Mouse (Mus musculus): ENCODE measurements around the gene Ddr1. TPM values are rescaled to one million over a fixed set of nuclear protein-coding genes. Genes with fewer than 3 reads are reported as not detected.
A peak's percentile ranks its signal among the peaks of the same experiment; 100 is the strongest.

Gene Ddr1
- polyA plus RNA-seq, 1 experiment from 2014 or later = 75.8 TPM

DNA sequence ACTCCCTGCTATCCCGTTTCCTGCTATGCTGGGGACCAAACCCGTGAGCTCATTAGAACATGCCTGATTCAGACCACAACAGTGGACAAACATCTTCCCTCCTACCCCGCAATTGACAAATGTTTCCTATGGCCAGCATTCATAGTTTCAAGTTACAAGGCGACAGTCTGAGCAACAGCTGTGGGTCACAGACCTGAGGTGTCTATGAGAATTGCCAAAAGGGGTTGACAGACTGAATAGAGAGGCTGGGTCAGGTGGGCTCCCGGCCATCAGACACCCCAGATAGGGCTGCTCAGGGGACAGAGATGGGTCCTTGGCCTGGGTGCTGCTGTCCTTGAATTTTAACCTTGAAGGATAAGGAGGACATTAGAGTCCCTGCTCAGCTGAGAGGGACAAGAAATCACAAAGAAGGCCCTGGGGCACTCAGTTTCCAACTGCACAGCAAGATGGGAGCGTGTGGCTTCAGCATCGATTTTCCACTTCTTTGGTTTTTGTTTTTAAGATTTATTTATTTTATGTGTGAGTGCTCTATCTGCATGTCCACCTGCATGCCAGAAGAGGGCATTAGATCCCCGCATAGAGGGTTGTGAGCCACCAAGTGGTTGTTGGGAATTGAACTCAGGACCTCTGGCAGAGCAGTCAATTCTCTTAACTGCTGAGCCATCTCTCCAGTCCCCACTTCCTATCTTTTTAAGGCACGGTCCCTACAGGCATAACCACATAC lies 15.4 kb upstream of the Ddr1 start:
- peak; percentile 75 for ATAC-seq (ENCODE audit: insufficient number of reproducible peaks, insufficient read depth, low FRiP score, low read depth)
- Histone ChIP-seq H3K27me3 (ENCODE audit: control insufficient read depth, insufficient read depth, low read length) (no peaks in the 10 kb centered on the region), H3K4me3 (ENCODE audit: control insufficient read depth in 1 of 2, insufficient read depth in 1 of 2, low read depth in 1 of 2, low read length in 2 of 2) (no peak overlapping the region), H3K36me3 (ENCODE audit: control insufficient read depth, insufficient read depth, low read length) (no peaks in the 10 kb centered on the region), H3K9ac (ENCODE audit: low read length) (peak overlapping the region; percentile 44; the same call in 1 of the 2 replicates), H3K27ac (replicated peaks in 1 of 2; ENCODE audit: control insufficient read depth in 1 of 2, insufficient read depth in 1 of 2, low read depth in 2 of 2, low read length in 2 of 2) (peak overlapping the region; percentile 96 to 97), H3K4me1 (ENCODE audit: control insufficient read depth in 2 of 2, insufficient read depth in 2 of 2, low read length in 2 of 2) (peaks cover 33 to 43% of the 10 kb centered on the region in 2 experiments), H3K4me2 (ENCODE audit: low read length) (peak overlapping the region; percentile 45; the same call in 1 of the 2 replicates), H3K9me3 (ENCODE audit: control insufficient read depth, low read length) (no peaks in the 10 kb centered on the region)
- WGBS = 18% methylated on average over 9 of the region's 9 CpGs

DNA sequence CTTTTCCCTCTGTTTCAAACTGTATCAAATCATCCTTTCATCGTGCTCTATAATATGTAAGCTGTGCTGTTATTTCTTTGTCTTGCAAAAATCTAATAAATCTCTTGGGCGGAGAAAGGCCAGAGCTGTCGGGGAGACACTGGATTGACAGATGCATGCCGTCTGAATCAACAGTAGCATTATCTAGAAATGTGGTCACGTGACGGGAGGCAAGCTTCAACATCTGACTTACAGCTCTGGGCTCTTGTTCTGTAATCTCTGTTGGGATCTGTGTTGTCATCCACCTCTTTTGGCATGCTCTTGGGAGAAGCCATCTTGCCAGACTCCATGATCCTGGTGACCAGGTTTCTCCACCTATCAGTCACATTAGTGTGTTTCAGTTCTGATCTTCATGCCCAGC lies 12.7 kb upstream of the Ddr1 start:
- H3K36me3 ChIP-seq (ENCODE audit: control insufficient read depth, insufficient read depth, low read length) = no peaks in the 10 kb centered on the region
- H3K27me3 ChIP-seq (ENCODE audit: control insufficient read depth, insufficient read depth, low read length) = no peaks in the 10 kb centered on the region
- no peak for ATAC-seq (ENCODE audit: insufficient number of reproducible peaks, insufficient read depth, low FRiP score, low read depth)
- WGBS = 81% methylated on average over 6 of the region's 6 CpGs
- H3K4me3 ChIP-seq (ENCODE audit: control insufficient read depth in 1 of 2, insufficient read depth in 1 of 2, low read depth in 1 of 2, low read length in 2 of 2) = no peak overlapping the region
- H3K4me1 ChIP-seq (ENCODE audit: control insufficient read depth in 2 of 2, insufficient read depth in 2 of 2, low read length in 2 of 2) = peaks cover 32 to 34% of the 10 kb centered on the region in 2 experiments
- no peak overlapping the region for H3K4me2 ChIP-seq (ENCODE audit: low read length)
- no peak overlapping the region for H3K27ac ChIP-seq (replicated peaks in 1 of 2; ENCODE audit: control insufficient read depth in 1 of 2, insufficient read depth in 1 of 2, low read depth in 2 of 2, low read length in 2 of 2)
- no peak overlapping the region for H3K9ac ChIP-seq (ENCODE audit: low read length)
- no peaks in the 10 kb centered on the region for H3K9me3 ChIP-seq (ENCODE audit: control insufficient read depth, low read length)

DNA sequence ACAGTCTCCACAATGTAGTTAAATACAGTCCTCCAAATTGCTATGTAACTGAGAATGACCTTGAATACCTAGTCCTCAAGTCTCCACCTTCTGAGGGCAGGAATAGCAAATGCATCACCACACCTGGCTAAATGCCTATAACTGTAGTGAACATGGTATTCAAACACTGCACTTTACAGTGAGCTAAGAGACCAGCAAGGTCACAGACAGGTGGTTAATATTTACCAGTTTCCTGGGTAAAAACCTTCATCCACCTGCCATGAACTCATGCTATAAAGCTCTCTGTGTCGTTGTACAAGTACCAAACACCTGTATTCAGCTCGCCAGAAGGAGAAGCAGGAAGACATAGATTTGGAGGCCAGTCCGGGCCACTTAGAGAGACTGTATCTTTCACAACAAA lies 11.7 kb upstream of the Ddr1 start:
- Histone ChIP-seq H3K9me3 (ENCODE audit: control insufficient read depth, low read length) (no peaks in the 10 kb centered on the region), H3K4me3 (ENCODE audit: control insufficient read depth in 1 of 2, insufficient read depth in 1 of 2, low read depth in 1 of 2, low read length in 2 of 2) (no peak overlapping the region), H3K9ac (ENCODE audit: low read length) (no peak overlapping the region), H3K36me3 (ENCODE audit: control insufficient read depth, insufficient read depth, low read length) (no peaks in the 10 kb centered on the region), H3K4me1 (ENCODE audit: control insufficient read depth in 2 of 2, insufficient read depth in 2 of 2, low read length in 2 of 2) (peaks cover 28 to 29% of the 10 kb centered on the region in 2 experiments), H3K27me3 (ENCODE audit: control insufficient read depth, insufficient read depth, low read length) (no peaks in the 10 kb centered on the region), H3K4me2 (ENCODE audit: low read length) (no peak overlapping the region), H3K27ac (replicated peaks in 1 of 2; ENCODE audit: control insufficient read depth in 1 of 2, insufficient read depth in 1 of 2, low read depth in 2 of 2, low read length in 2 of 2) (no peak overlapping the region)
- ATAC-seq (ENCODE audit: insufficient number of reproducible peaks, insufficient read depth, low FRiP score, low read depth) = no peak
- 92% methylated on average over 3 of the region's 3 CpGs for WGBS

DNA sequence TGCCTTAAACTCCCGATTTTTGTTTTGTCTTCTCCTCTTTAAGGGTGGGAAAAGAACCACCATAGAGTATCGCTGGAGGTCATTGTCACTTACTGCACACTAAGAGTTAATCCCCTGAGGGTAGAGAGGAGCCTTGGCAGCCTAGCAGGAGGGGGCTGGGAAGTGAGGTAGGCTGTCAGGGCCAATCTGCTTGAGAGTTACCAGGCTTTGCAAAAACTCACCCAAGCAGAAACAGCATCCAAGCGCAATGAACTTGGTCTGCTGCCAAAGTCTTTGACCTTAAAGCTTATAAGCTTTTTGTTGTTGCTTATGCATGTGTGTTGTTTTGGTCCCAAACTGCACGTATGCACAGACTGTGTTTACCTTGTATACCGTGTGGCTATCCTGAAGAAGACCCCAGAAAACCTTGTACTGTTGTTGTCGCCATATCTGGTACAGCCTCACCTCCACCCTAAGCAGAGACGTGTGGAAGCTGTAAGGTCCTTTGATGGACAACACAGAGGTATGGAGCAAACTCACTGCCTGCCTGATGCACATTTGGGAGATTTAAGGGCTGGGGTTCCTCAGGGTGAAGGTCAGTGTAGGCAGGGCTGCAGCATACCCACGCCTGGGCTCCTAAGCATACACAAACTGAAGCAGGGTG lies 6.4 kb upstream of the Ddr1 start:
- peaks cover 29 to 38% of the 10 kb centered on the region in 2 experiments for H3K4me1 ChIP-seq (ENCODE audit: control insufficient read depth in 2 of 2, insufficient read depth in 2 of 2, low read length in 2 of 2)
- peak; percentile 83 for ATAC-seq (ENCODE audit: insufficient number of reproducible peaks, insufficient read depth, low FRiP score, low read depth)
- peak overlapping the region; percentile 83 to 88 for H3K27ac ChIP-seq (replicated peaks in 1 of 2; ENCODE audit: control insufficient read depth in 1 of 2, insufficient read depth in 1 of 2, low read depth in 2 of 2, low read length in 2 of 2)
- H3K9ac ChIP-seq (ENCODE audit: low read length) = peak overlapping the region; percentile 34; the same call in 1 of the 2 replicates
- WGBS = 17% methylated on average over 8 of the region's 8 CpGs
- H3K4me3 ChIP-seq (ENCODE audit: control insufficient read depth in 1 of 2, insufficient read depth in 1 of 2, low read depth in 1 of 2, low read length in 2 of 2) = no peak overlapping the region
- no peaks in the 10 kb centered on the region for H3K9me3 ChIP-seq (ENCODE audit: control insufficient read depth, low read length)
- no peaks in the 10 kb centered on the region for H3K27me3 ChIP-seq (ENCODE audit: control insufficient read depth, insufficient read depth, low read length)
- H3K36me3 ChIP-seq (ENCODE audit: control insufficient read depth, insufficient read depth, low read length) = no peaks in the 10 kb centered on the region
- peak overlapping the region; percentile 29 for H3K4me2 ChIP-seq (ENCODE audit: low read length)

DNA sequence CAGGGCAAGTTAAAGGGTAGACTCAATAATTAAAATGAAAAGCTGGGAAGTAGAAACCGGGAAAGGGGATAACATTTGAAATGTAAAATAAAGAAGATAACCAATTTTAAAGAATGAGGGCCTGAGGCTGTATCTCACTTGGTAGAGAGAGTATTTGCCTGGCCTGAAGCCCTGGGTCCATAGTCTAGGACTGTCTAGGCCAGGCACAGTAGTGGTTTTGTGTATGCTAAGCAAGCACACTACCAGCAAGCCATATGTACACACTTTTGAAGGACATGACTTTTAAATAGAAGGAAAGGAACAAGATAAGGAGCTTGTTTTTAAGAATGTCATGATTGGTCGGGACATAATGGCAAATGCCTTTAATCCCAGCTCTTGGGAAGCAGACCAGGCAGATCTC lies 4.2 kb upstream of the Ddr1 start:
- 39% methylated on average over 2 of the region's 2 CpGs for WGBS
- Histone ChIP-seq H3K36me3 (ENCODE audit: control insufficient read depth, insufficient read depth, low read length) (no peaks in the 10 kb centered on the region), H3K27me3 (ENCODE audit: control insufficient read depth, insufficient read depth, low read length) (no peaks in the 10 kb centered on the region), H3K27ac (replicated peaks in 1 of 2; ENCODE audit: control insufficient read depth in 1 of 2, insufficient read depth in 1 of 2, low read depth in 2 of 2, low read length in 2 of 2) (peak overlapping the region in 1 of 2 experiments; percentile 31; a peak in 2 of 4 replicates), H3K4me2 (ENCODE audit: low read length) (no peak overlapping the region), H3K9ac (ENCODE audit: low read length) (no peak overlapping the region), H3K4me3 (ENCODE audit: control insufficient read depth in 1 of 2, insufficient read depth in 1 of 2, low read depth in 1 of 2, low read length in 2 of 2) (no peak overlapping the region), H3K4me1 (ENCODE audit: control insufficient read depth in 2 of 2, insufficient read depth in 2 of 2, low read length in 2 of 2) (peaks cover 45 to 57% of the 10 kb centered on the region in 2 experiments), H3K9me3 (ENCODE audit: control insufficient read depth, low read length) (no peaks in the 10 kb centered on the region)
- ATAC-seq (ENCODE audit: insufficient number of reproducible peaks, insufficient read depth, low FRiP score, low read depth) = no peak

DNA sequence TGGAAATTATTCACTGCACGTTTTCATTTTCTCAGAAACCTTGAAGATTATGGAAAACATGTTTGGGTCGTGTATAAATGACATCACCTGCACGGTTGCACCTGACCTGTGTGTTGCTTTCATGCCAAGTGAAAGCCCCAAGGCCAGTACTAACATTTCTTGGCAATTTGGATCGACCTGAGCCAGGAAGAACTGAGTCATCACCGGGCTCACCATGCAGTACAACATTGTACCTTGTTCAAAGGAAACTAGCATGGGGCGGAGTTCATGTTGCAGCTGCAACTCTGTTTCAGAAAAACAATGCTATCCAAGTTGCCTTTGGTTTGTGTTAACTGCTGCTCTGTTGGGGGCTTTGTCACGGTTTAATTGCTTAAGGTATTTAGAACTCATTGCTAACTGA lies 3.5 kb upstream of the Ddr1 start:
- no peak for ATAC-seq (ENCODE audit: insufficient number of reproducible peaks, insufficient read depth, low FRiP score, low read depth)
- no peak overlapping the region for H3K4me2 ChIP-seq (ENCODE audit: low read length)
- no peaks in the 10 kb centered on the region for H3K9me3 ChIP-seq (ENCODE audit: control insufficient read depth, low read length)
- no peak overlapping the region for H3K27ac ChIP-seq (replicated peaks in 1 of 2; ENCODE audit: control insufficient read depth in 1 of 2, insufficient read depth in 1 of 2, low read depth in 2 of 2, low read length in 2 of 2)
- no peak overlapping the region for H3K4me3 ChIP-seq (ENCODE audit: control insufficient read depth in 1 of 2, insufficient read depth in 1 of 2, low read depth in 1 of 2, low read length in 2 of 2)
- H3K9ac ChIP-seq (ENCODE audit: low read length) = no peak overlapping the region
- H3K4me1 ChIP-seq (ENCODE audit: control insufficient read depth in 2 of 2, insufficient read depth in 2 of 2, low read length in 2 of 2) = peaks cover 43 to 55% of the 10 kb centered on the region in 2 experiments
- no peaks in the 10 kb centered on the region for H3K36me3 ChIP-seq (ENCODE audit: control insufficient read depth, insufficient read depth, low read length)
- H3K27me3 ChIP-seq (ENCODE audit: control insufficient read depth, insufficient read depth, low read length) = no peaks in the 10 kb centered on the region
- WGBS = 69% methylated on average over 7 of the region's 7 CpGs

DNA sequence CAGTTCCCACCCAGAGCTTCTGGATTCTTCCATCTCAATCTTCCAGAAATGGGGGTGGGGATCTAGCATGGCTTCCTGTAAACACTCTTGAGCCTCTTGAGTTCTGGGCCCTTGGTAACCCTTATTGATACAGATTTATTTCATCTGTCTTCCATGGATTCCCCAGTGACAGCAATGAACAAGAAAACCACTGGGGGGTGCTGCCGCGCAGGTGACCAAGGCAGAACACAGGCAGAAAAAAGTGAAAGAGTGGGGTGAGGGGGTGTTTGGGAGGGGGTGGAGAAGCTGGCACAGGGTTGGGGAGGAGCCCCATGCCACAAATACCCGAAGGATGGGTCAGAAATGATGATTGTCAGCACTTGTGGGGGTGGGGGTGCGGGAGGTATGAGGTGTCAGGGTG lies 1.4 kb upstream of the Ddr1 start:
- WGBS = 9% methylated on average over 4 of the region's 4 CpGs
- Histone ChIP-seq H3K9ac (ENCODE audit: low read length) (no peak overlapping the region), H3K4me3 (ENCODE audit: control insufficient read depth in 1 of 2, insufficient read depth in 1 of 2, low read depth in 1 of 2, low read length in 2 of 2) (no peak overlapping the region), H3K9me3 (ENCODE audit: control insufficient read depth, low read length) (no peaks in the 10 kb centered on the region), H3K36me3 (ENCODE audit: control insufficient read depth, insufficient read depth, low read length) (no peaks in the 10 kb centered on the region), H3K4me1 (ENCODE audit: control insufficient read depth in 2 of 2, insufficient read depth in 2 of 2, low read length in 2 of 2) (peaks cover 39 to 55% of the 10 kb centered on the region in 2 experiments), H3K27me3 (ENCODE audit: control insufficient read depth, insufficient read depth, low read length) (no peaks in the 10 kb centered on the region), H3K27ac (replicated peaks in 1 of 2; ENCODE audit: control insufficient read depth in 1 of 2, insufficient read depth in 1 of 2, low read depth in 2 of 2, low read length in 2 of 2) (peak overlapping the region; percentile 52 to 93), H3K4me2 (ENCODE audit: low read length) (no peak overlapping the region)
- ATAC-seq (ENCODE audit: insufficient number of reproducible peaks, insufficient read depth, low FRiP score, low read depth) = no peak

Measured in heart, embryonic 14.5 days (tissue).